Mouse (Mus musculus): ENCODE measurements around the gene Ccdc173.

DNA sequence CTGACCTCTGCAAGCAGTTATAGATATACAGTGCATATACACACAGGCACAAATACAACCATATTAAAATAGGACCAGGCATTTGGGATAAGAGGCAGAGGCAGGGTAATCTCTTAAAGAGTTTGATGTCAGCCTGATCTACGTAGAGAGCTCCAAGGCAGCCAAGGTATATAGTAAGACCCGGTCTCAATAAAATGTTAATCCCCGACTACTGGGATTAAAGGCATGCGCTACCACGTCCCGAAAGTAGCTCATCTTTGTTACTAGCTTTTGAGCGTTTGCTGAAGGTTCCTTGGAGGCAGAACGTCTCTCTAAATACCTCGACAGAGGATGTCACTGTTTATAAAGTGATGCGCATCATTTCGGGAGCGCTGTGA lies 67.1 kb downstream of the Ccdc173 start, which contains the start of gene Ppig:
- TF ChIP-seq EP300 (IDR thresholded peaks at IDR 0.05; ENCODE audit: low read depth) = no peak
- TF ChIP-seq CTCF (IDR thresholded peaks at IDR 0.05; ENCODE audit: low read depth) = no peak

Data from liver, postnatal 0 days (tissue).